Mouse (Mus musculus) cerebellum, adult 2 months (tissue): ENCODE data around the gene Krt28.

Experiments
- CTCF ChIP-seq: fragments of 200-500 bp; IDR thresholded peaks from 2 replicates; pipeline ENCODE4 v1.5.1; 2011; ENCODE audit warnings: low read depth, mild to moderate bottlenecking, control low read depth, low read length, moderate library complexity, borderline replicate concordance; ENCODE audit not compliant: insufficient read depth
- POLR2A ChIP-seq: fragments of 200-500 bp; IDR thresholded peaks from 2 replicates; pipeline ENCODE4 v1.6.1; 2011; ENCODE audit warnings: low read length, control low read depth, borderline replicate concordance; ENCODE audit not compliant: insufficient read depth

GRCm38 (mm10) chr11:99337866-99338265 is 36.8 kb downstream of the Krt28 start, which contains the start of gene Krt26:
- TF ChIP-seq POLR2A (no peak), CTCF (no peak)
